Mouse (Mus musculus) small intestine, adult 2 months (tissue): Measurements from ENCODE around the gene Fxyd2. TPM values are rescaled to one million over a fixed set of nuclear protein-coding genes. Genes with fewer than 3 reads are reported as not detected.

Source experiments
- H3K27ac ChIP-seq: fragments of 200-500 bp; 2 replicates; pipeline ENCODE4 v1.5.1; 2012; ENCODE audit warnings: low read depth, low read length, control low read depth, inconsistent platforms; ENCODE audit not compliant: insufficient read depth
- H3K27me3 ChIP-seq: fragments of 200-500 bp; 2 replicates; pipeline ENCODE4 v1.6.1; 2012; ENCODE audit warnings: mild to moderate bottlenecking, moderate library complexity, low read length, inconsistent platforms; ENCODE audit not compliant: control insufficient read depth, insufficient read depth
- H3K36me3 ChIP-seq: fragments of 200-500 bp; 2 replicates; pipeline ENCODE4 v1.6.1; 2012; ENCODE audit warnings: mild to moderate bottlenecking, low read length, control low read depth, inconsistent platforms; ENCODE audit not compliant: control insufficient read depth, insufficient read depth
- H3K4me1 ChIP-seq: fragments of 200-500 bp; 2 replicates; pipeline ENCODE4 v1.6.1; 2012; ENCODE audit warnings: low read length, inconsistent platforms, mixed read lengths; ENCODE audit not compliant: control insufficient read depth, insufficient read depth, insufficient read length
- H3K4me3 ChIP-seq: fragments of 200-500 bp; 2 replicates; pipeline ENCODE4 v1.5.1; 2012; ENCODE audit warnings: low read depth, mild to moderate bottlenecking, control low read depth, inconsistent platforms, low read length, moderate library complexity
- CTCF ChIP-seq: fragments of 200-500 bp; IDR thresholded peaks from 2 replicates; pipeline ENCODE4 v1.5.1; 2012; ENCODE audit warnings: low read depth, mild to moderate bottlenecking, control low read depth, inconsistent platforms, low read length, moderate library complexity, mixed read lengths; ENCODE audit not compliant: insufficient replicate concordance, insufficient read length; ENCODE audit errors: extremely low read depth
- POLR2A ChIP-seq: fragments of 200-500 bp; IDR thresholded peaks from 2 replicates; pipeline ENCODE4 v1.6.1; 2012; ENCODE audit warnings: low read depth, mild to moderate bottlenecking, control low read depth, inconsistent platforms, low read length, moderate library complexity
- WGBS: fragments of 180-500 bp; shearing (Covaris S2); methylation state at CpG from one replicate; pipeline ENCODE4 v1.1.7; 2018; 5-methylcytosine and 5-hydroxymethylcytosine counted together
- polyA plus RNA-seq: library from polyadenylated mRNA; depleted of rRNA; stranded (reverse); fragments of >200 nt; gene quantifications from 2 replicates; pipeline ENCODE4 v1.2.3, GENCODE M21; 2012; rRNA removed

Fxyd2 gene
- 2.3 and 4.6 TPM in 2 replicates for polyA plus RNA-seq

GRCm38 (mm10) chr9:45399434-45399833, at the start of gene Fxyd2:
Gene Fxyd2 (plus strand): TSS chr9:45399669.
- no peak within 1 kb of the TSS for H3K4me3 ChIP-seq
- TF ChIP-seq POLR2A (no peak), CTCF (no peak)
- 75% methylated on average over 4 of the region's 4 CpGs for WGBS
- no peaks in the 10 kb centered on the region for H3K27me3 ChIP-seq
- no peak within 1 kb of the TSS for H3K27ac ChIP-seq
- H3K4me1 ChIP-seq = no peaks in the 10 kb centered on the region
- H3K36me3 ChIP-seq = no peaks in the 10 kb centered on the region

DNA sequence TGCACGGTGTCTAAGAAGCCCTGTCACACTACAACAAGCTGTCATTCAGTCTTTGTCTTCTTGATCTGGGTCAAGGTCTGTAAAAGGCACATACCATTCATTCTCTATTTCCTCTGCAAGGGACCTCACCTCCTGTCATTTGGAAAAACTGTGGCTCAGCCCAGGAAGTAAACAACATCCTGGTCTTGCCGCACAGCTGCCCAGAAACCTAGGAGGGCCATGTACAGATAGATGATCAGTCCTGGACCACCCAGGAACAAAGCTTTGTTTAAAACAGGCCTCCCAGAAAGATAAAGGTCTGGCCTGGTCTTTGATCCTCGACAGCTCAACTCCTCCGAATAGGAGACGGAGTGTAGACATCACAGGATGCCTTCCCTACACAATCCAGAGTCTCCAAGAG, 49.6 kb upstream of the Fxyd2 start:
- Histone ChIP-seq H3K4me3 (no peak overlapping the region), H3K4me1 (no peaks in the 10 kb centered on the region; the same call in 1 of the 2 replicates), H3K36me3 (no peaks in the 10 kb centered on the region), H3K27me3 (no peaks in the 10 kb centered on the region), H3K27ac (no peak overlapping the region)
- 41% methylated on average over 5 of the region's 5 CpGs for WGBS
- TF ChIP-seq POLR2A (no peak), CTCF (no peak)

DNA sequence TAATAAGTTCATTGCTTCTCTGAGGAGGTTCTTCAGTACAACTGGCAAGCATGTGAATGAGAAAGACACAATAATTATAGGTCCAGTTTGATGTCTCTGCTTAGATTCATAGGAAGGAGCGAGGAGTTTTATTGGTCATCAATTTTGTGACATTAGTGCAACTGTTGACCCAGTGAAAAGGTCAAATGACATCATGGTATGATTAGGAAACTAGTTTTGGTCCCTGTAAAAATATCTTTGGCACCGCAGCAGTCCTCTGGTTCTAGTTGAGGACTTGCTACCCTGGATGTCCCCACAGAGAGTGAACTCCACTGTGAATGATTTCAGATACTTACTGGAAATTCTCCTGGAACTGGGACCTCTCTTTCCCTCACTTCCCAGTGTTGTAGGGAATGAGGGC, 44.3 kb upstream of the Fxyd2 start:
- H3K4me3 ChIP-seq = no peak overlapping the region
- no peak for TF ChIP-seq CTCF
- no peak for TF ChIP-seq POLR2A
- WGBS = 67% methylated on average over 2 of the region's 2 CpGs
- no peaks in the 10 kb centered on the region for H3K36me3 ChIP-seq
- no peaks in the 10 kb centered on the region for H3K27me3 ChIP-seq
- no peak overlapping the region for H3K27ac ChIP-seq
- H3K4me1 ChIP-seq = no peaks in the 10 kb centered on the region

DNA sequence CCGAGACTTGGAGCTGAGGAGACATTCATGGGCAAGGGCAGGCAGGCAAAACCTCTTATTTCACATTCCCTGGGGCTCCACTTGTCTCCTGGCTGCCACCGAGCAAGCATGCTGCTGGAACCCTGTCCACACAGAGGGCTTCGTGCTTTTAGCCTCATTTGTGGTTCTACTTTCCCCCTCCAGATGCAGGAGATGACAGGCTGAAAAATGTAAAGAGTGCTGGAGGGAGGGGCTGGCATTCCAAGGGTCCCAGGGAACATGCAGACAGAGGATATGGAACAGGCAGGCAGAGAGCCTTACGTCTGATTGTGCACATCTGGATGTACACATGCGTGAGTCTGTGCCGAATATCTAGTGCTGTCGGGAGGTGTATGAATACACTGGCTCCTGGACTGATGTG, 41.1 kb upstream of the Fxyd2 start:
- WGBS = 51% methylated on average over 7 of the region's 7 CpGs
- H3K27ac ChIP-seq = no peak overlapping the region

GRCm38 (mm10) chr9:45362051-45362461, 37.4 kb upstream of the Fxyd2 start:
- Histone ChIP-seq H3K4me1 (no peaks in the 10 kb centered on the region), H3K27ac (no peak overlapping the region), H3K4me3 (no peak overlapping the region), H3K27me3 (no peaks in the 10 kb centered on the region), H3K36me3 (no peaks in the 10 kb centered on the region)
- no peak for TF ChIP-seq POLR2A
- no peak for TF ChIP-seq CTCF
- 19% methylated on average over 2 of the region's 2 CpGs for WGBS

More for the DNA sequence above, 41.1 kb upstream of the Fxyd2 start:
- Histone ChIP-seq H3K27me3 (no peaks in the 10 kb centered on the region), H3K4me3 (no peak overlapping the region), H3K36me3 (no peaks in the 10 kb centered on the region), H3K4me1 (no peaks in the 10 kb centered on the region)
- TF ChIP-seq CTCF (no peak), POLR2A (no peak)

GRCm38 (mm10) chr9:45363639-45364214, 35.7 kb upstream of the Fxyd2 start:
- Histone ChIP-seq H3K4me3 (no peak overlapping the region), H3K27ac (no peak overlapping the region), H3K27me3 (no peaks in the 10 kb centered on the region), H3K36me3 (no peaks in the 10 kb centered on the region), H3K4me1 (no peaks in the 10 kb centered on the region)
- 62% methylated on average over 7 of the region's 7 CpGs for WGBS
- no peak for TF ChIP-seq CTCF
- no peak for TF ChIP-seq POLR2A

- Histone ChIP-seq H3K4me1 (no peaks in the 10 kb centered on the region), H3K27ac (no peak overlapping the region), H3K4me3 (no peak overlapping the region), H3K27me3 (peaks cover 10% of the 10 kb centered on the region), H3K36me3 (no peaks in the 10 kb centered on the region)
- 67% methylated on average over 8 of the region's 8 CpGs for WGBS
- TF ChIP-seq CTCF (no peak), POLR2A (no peak)
Observed at GRCm38 (mm10) chr9:45367716-45368115, 31.8 kb upstream of the Fxyd2 start.

GRCm38 (mm10) chr9:45368341-45368901, 31.0 kb upstream of the Fxyd2 start:
- Histone ChIP-seq H3K36me3 (no peaks in the 10 kb centered on the region), H3K4me1 (no peaks in the 10 kb centered on the region), H3K27me3 (peaks cover 10% of the 10 kb centered on the region), H3K27ac (no peak overlapping the region), H3K4me3 (no peak overlapping the region)
- TF ChIP-seq POLR2A = no peak
- no peak for TF ChIP-seq CTCF
- 52% methylated on average over 5 of the region's 5 CpGs for WGBS
